In genomic region chr10:38667841-38668240, GRCm38 (mm10) we compare ENCODE assay signal across 9 mouse cellular contexts.
"Had no signal": no experiment of that assay in that cellular context is flagged by ENCODE, and none has a peak within 500 bp of the region (broad histone marks: within the 10 kb centered on the region; RNA-seq: fewer than 3 reads in every experiment).

No protein-coding gene starts in this region.

- DNase-seq: kidney, adult 2 months; kidney, postnatal 14 days; lung, embryonic 14.5 days; lung, postnatal 10 days; lung, postnatal 4 days; midbrain, embryonic 14.5 days; right cerebral cortex, postnatal 4 days; spleen, adult 18-20 months; thymus, postnatal 4 days had no signal
